Mouse (Mus musculus): ENCODE data around the gene Zfp385c. TPM values are rescaled to one million over a fixed set of nuclear protein-coding genes. Genes with fewer than 3 reads are reported as not detected.

Gene Zfp385c
- polyA plus RNA-seq, 1 experiment = not detected

- TF ChIP-seq POLR2A (IDR thresholded peaks at IDR 0.05; ENCODE audit: borderline replicate concordance, low read depth, low read length) = no peak
- TF ChIP-seq CTCF (IDR thresholded peaks at IDR 0.05; ENCODE audit: low read depth, low read length) = no peak
- Histone ChIP-seq H3K27ac (ENCODE audit: insufficient read depth, low read depth, low read length) (no peak overlapping the region), H3K4me1 (ENCODE audit: control insufficient read depth, insufficient read depth, low read length) (peaks cover 5% of the 10 kb centered on the region), H3K4me3 (ENCODE audit: insufficient read depth, low read length) (no peak overlapping the region)
Measured at GRCm38 (mm10) chr11:100580275-100580674, 112.0 kb downstream of the Zfp385c start.

GRCm38 (mm10) chr11:100579116-100579799 lies 113.0 kb downstream of the Zfp385c start:
- TF ChIP-seq POLR2A (IDR thresholded peaks at IDR 0.05; ENCODE audit: borderline replicate concordance, low read depth, low read length) = no peak
- TF ChIP-seq CTCF (IDR thresholded peaks at IDR 0.05; ENCODE audit: low read depth, low read length) = no peak
- Histone ChIP-seq H3K4me3 (ENCODE audit: insufficient read depth, low read length) (no peak overlapping the region), H3K4me1 (ENCODE audit: control insufficient read depth, insufficient read depth, low read length) (peaks cover 5% of the 10 kb centered on the region), H3K27ac (ENCODE audit: insufficient read depth, low read depth, low read length) (no peak overlapping the region)

GRCm38 (mm10) chr11:100577852-100578599 lies 114.2 kb downstream of the Zfp385c start:
- H3K27ac ChIP-seq (ENCODE audit: insufficient read depth, low read depth, low read length) = no peak overlapping the region
- H3K4me1 ChIP-seq (ENCODE audit: control insufficient read depth, insufficient read depth, low read length) = peaks cover under 1% of the 10 kb centered on the region
- no peak overlapping the region for H3K4me3 ChIP-seq (ENCODE audit: insufficient read depth, low read length)
- TF ChIP-seq POLR2A (IDR thresholded peaks at IDR 0.05; ENCODE audit: borderline replicate concordance, low read depth, low read length) = no peak
- no peak for TF ChIP-seq CTCF (IDR thresholded peaks at IDR 0.05; ENCODE audit: low read depth, low read length)

Other genes with a start within 250 kb of the Zfp385c start
- gene Klhl11, start 219.7 kb downstream of the Zfp385c start, polyA plus RNA-seq (2012; ENCODE audit: insufficient read depth, insufficient read length, missing spikeins) = 4.7 and 6.1 TPM in 2 replicates
- gene Acly, start 164.5 kb downstream of the Zfp385c start, polyA plus RNA-seq (2012; ENCODE audit: insufficient read depth, insufficient read length, missing spikeins) = 51.4 and 62.3 TPM in 2 replicates
- gene Ttc25, start 146.8 kb downstream of the Zfp385c start, polyA plus RNA-seq (2012; ENCODE audit: insufficient read depth, insufficient read length, missing spikeins) = 0.19 and 0.34 TPM in 2 replicates
- 40.3 and 41.2 TPM in 2 replicates for gene Cnp, start 117.6 kb downstream of the Zfp385c start, polyA plus RNA-seq (2012; ENCODE audit: insufficient read depth, insufficient read length, missing spikeins)
- 46.6 and 52.5 TPM in 2 replicates for gene Nkiras2, start 73.2 kb downstream of the Zfp385c start, polyA plus RNA-seq (2012; ENCODE audit: insufficient read depth, insufficient read length, missing spikeins)
- 324 and 349 TPM in 2 replicates for gene Dnajc7, start 72.3 kb downstream of the Zfp385c start, polyA plus RNA-seq (2012; ENCODE audit: insufficient read depth, insufficient read length, missing spikeins)
- 58.8 and 58.9 TPM in 2 replicates for gene Dhx58, start 11.8 kb upstream of the Zfp385c start, polyA plus RNA-seq (2012; ENCODE audit: insufficient read depth, insufficient read length, missing spikeins)
- gene Kat2a, start 20.0 kb upstream of the Zfp385c start, polyA plus RNA-seq (2012; ENCODE audit: insufficient read depth, insufficient read length, missing spikeins) = 18.8 and 18.9 TPM in 2 replicates
- gene Hspb9, start 21.4 kb upstream of the Zfp385c start, polyA plus RNA-seq (2012; ENCODE audit: insufficient read depth, insufficient read length, missing spikeins) = not detected in 2 replicates
- 269 and 300 TPM in 2 replicates for gene Rab5c, start 45.8 kb upstream of the Zfp385c start, polyA plus RNA-seq (2012; ENCODE audit: insufficient read depth, insufficient read length, missing spikeins)
- not detected in 2 replicates for gene Kcnh4, start 67.5 kb upstream of the Zfp385c start, polyA plus RNA-seq (2012; ENCODE audit: insufficient read depth, insufficient read length, missing spikeins)
- gene Hcrt, start 70.5 kb upstream of the Zfp385c start, polyA plus RNA-seq (2012; ENCODE audit: insufficient read depth, insufficient read length, missing spikeins) = not detected in 2 replicates
- 12.0 and 15.6 TPM in 2 replicates for gene Ghdc, start 78.5 kb upstream of the Zfp385c start, polyA plus RNA-seq (2012; ENCODE audit: insufficient read depth, insufficient read length, missing spikeins)
- 30.8 and 30.9 TPM in 2 replicates for gene Stat5b, start 158.3 kb upstream of the Zfp385c start, polyA plus RNA-seq (2012; ENCODE audit: insufficient read depth, insufficient read length, missing spikeins)
- gene Stat5a, start 166.9 kb upstream of the Zfp385c start, polyA plus RNA-seq (2012; ENCODE audit: insufficient read depth, insufficient read length, missing spikeins) = 16.3 and 20.7 TPM in 2 replicates
- 73.3 and 76.6 TPM in 2 replicates for gene Stat3, start 247.1 kb upstream of the Zfp385c start, polyA plus RNA-seq (2012; ENCODE audit: insufficient read depth, insufficient read length, missing spikeins)